Mouse (Mus musculus) midbrain, embryonic 14.5 days (tissue): Measurements from ENCODE around the gene Olfr432. TPM values are rescaled to one million over a fixed set of nuclear protein-coding genes. Genes with fewer than 3 reads are reported as not detected.
"Not testable (repeated sequence)": the region's sequence is repeated elsewhere in the genome, so short reads cannot be mapped to it uniquely, and the experiment has no call there.

Experiments used
- ATAC-seq: fragments of 200-750 bp; cut with Nextera tagmentation; 2 replicates; pipeline ENCODE4 v1.8.0; 2017; ENCODE audit warnings: moderate number of reproducible peaks, moderate library complexity; ENCODE audit not compliant: low FRiP score, low TSS enrichment
- DNase-seq: peaks from one replicate; pipeline ENCODE4 v3.0.0-alpha.2; 2015
- H3K27ac ChIP-seq: fragments of 300-500 bp; sonication (generic); replicated peaks from 2 replicates; pipeline ENCODE4 v1.5.1; 2014; ENCODE audit warnings: mild to moderate bottlenecking, low read depth, low read length, moderate library complexity
- H3K27me3 ChIP-seq: fragments of 300-500 bp; sonication (generic); 2 replicates; pipeline ENCODE4 v1.6.1; 2014; ENCODE audit warnings: low read length, control low read depth, mixed read lengths; ENCODE audit not compliant: control insufficient read depth, insufficient read depth
- H3K36me3 ChIP-seq: fragments of 300-500 bp; sonication (generic); 2 replicates; pipeline ENCODE4 v1.6.1; 2014; ENCODE audit warnings: low read length, control low read depth; ENCODE audit not compliant: control insufficient read depth, insufficient read depth
- H3K4me1 ChIP-seq: fragments of 300-500 bp; sonication (generic); 2 replicates; pipeline ENCODE4 v1.6.1; 2014; ENCODE audit warnings: mild to moderate bottlenecking, antibody characterized with exemption, low read length, control low read depth; ENCODE audit not compliant: control insufficient read depth, insufficient read depth
- H3K4me2 ChIP-seq: fragments of 300-500 bp; sonication (generic); 2 replicates; pipeline ENCODE4 v1.6.1; 2014; ENCODE audit warnings: mild to moderate bottlenecking, low read length, moderate library complexity
- H3K4me3 ChIP-seq: fragments of 300-500 bp; sonication (generic); replicated peaks from 2 replicates; pipeline ENCODE4 v1.5.1; 2014; ENCODE audit warnings: low read depth, low read length
- H3K9ac ChIP-seq: fragments of 300-500 bp; sonication (generic); replicated peaks from 2 replicates; pipeline ENCODE4 v1.6.1; 2014; ENCODE audit warnings: mild to moderate bottlenecking, low read length, moderate library complexity
- H3K9me3 ChIP-seq: fragments of 300-500 bp; sonication (generic); 2 replicates; pipeline ENCODE4 v1.6.1; 2016; ENCODE audit warnings: low read length, control low read depth, mixed read lengths; ENCODE audit not compliant: control insufficient read depth
- WGBS: fragments of 180-500 bp; shearing (Covaris S2); extraction: QIAGEN DNeasy Blood & Tissue Kit; methylation state at CpG from one replicate; pipeline ENCODE4 v1.1.7; 2014; 5-methylcytosine and 5-hydroxymethylcytosine counted together
- polyA plus RNA-seq: library from polyadenylated mRNA; unstranded; fragments of >200 nt; fragmentation: Nextera tagmentation; extraction: Ambion mirVana; gene quantifications from 2 replicates; pipeline ENCODE4 v1.2.1, GENCODE M21; 2014

Olfr432 gene
- polyA plus RNA-seq, 1 experiment from 2014 or later = not detected

- H3K27me3 ChIP-seq = no peaks in the 10 kb centered on the region
- WGBS = 77% methylated on average over 2 of the region's 2 CpGs
- no peak for DNase-seq
- no peak overlapping the region for H3K4me3 ChIP-seq
- H3K9me3 ChIP-seq = no peaks in the 10 kb centered on the region
- H3K36me3 ChIP-seq = no peaks in the 10 kb centered on the region
- H3K4me2 ChIP-seq = no peak overlapping the region
- H3K27ac ChIP-seq = no peak overlapping the region
- no peaks in the 10 kb centered on the region for H3K4me1 ChIP-seq
- ATAC-seq = no peak
- H3K9ac ChIP-seq = no peak overlapping the region
Observed at GRCm38 (mm10) chr1:174044431-174044830, 4.6 kb upstream of the Olfr432 start.

- not testable (repeated sequence) for H3K9me3 ChIP-seq, H3K27me3 ChIP-seq, DNase-seq, H3K4me3 ChIP-seq, H3K4me1 ChIP-seq, H3K36me3 ChIP-seq, H3K27ac ChIP-seq, H3K9ac ChIP-seq, H3K4me2 ChIP-seq, ATAC-seq
- 86% methylated on average over 6 of the region's 6 CpGs for WGBS
Observed at GRCm38 (mm10) chr1:174048227-174048626, 778 bp upstream of the Olfr432 start.

- ATAC-seq, H3K4me1 ChIP-seq, H3K9ac ChIP-seq, H3K36me3 ChIP-seq, H3K27me3 ChIP-seq, H3K4me3 ChIP-seq, H3K27ac ChIP-seq, H3K9me3 ChIP-seq, H3K4me2 ChIP-seq, DNase-seq: not testable (repeated sequence)
- WGBS = 88% methylated on average over 4 of the region's 4 CpGs
Observed at GRCm38 (mm10) chr1:174049357-174049756, 352 bp downstream of the Olfr432 start.

- Histone ChIP-seq H3K4me2 (no peak overlapping the region), H3K4me1 (no peaks in the 10 kb centered on the region), H3K36me3 (no peaks in the 10 kb centered on the region), H3K27ac (no peak overlapping the region), H3K27me3 (no peaks in the 10 kb centered on the region), H3K9me3 (no peaks in the 10 kb centered on the region), H3K4me3 (no peak overlapping the region), H3K9ac (no peak overlapping the region)
- ATAC-seq = no peak
- 86% methylated on average over 4 of the region's 4 CpGs for WGBS
- DNase-seq = no peak
Observed at GRCm38 (mm10) chr1:174050532-174050931, 1.5 kb downstream of the Olfr432 start.

GRCm38 (mm10) chr1:174051515-174051914, 2.5 kb downstream of the Olfr432 start:
- Histone ChIP-seq H3K9me3 (no peaks in the 10 kb centered on the region), H3K4me2 (no peak overlapping the region), H3K36me3 (no peaks in the 10 kb centered on the region), H3K27me3 (no peaks in the 10 kb centered on the region), H3K27ac (no peak overlapping the region), H3K4me1 (no peaks in the 10 kb centered on the region), H3K9ac (no peak overlapping the region), H3K4me3 (no peak overlapping the region)
- no peak for ATAC-seq
- 92% methylated on average over 4 of the region's 4 CpGs for WGBS
- no peak for DNase-seq

- no peaks in the 10 kb centered on the region for H3K27me3 ChIP-seq
- H3K4me2 ChIP-seq = no peak overlapping the region
- no peak overlapping the region for H3K27ac ChIP-seq
- no peaks in the 10 kb centered on the region for H3K36me3 ChIP-seq
- DNase-seq (no peak), ATAC-seq (no peak)
- H3K4me1 ChIP-seq = no peaks in the 10 kb centered on the region
- 85% methylated on average over 5 of the region's 5 CpGs for WGBS
- no peaks in the 10 kb centered on the region for H3K9me3 ChIP-seq
- H3K4me3 ChIP-seq = no peak overlapping the region
- no peak overlapping the region for H3K9ac ChIP-seq
Observed at GRCm38 (mm10) chr1:174051931-174052536, 3.0 kb downstream of the Olfr432 start.

GRCm38 (mm10) chr1:174052981-174053380, 4.0 kb downstream of the Olfr432 start:
- H3K4me3 ChIP-seq = no peak overlapping the region
- H3K36me3 ChIP-seq = no peaks in the 10 kb centered on the region
- no peaks in the 10 kb centered on the region for H3K27me3 ChIP-seq
- H3K4me2 ChIP-seq = no peak overlapping the region
- peak; percentile 1 for DNase-seq
- H3K9me3 ChIP-seq = no peaks in the 10 kb centered on the region
- no peak for ATAC-seq
- no peaks in the 10 kb centered on the region for H3K4me1 ChIP-seq
- H3K9ac ChIP-seq = no peak overlapping the region
- H3K27ac ChIP-seq = no peak overlapping the region
- 83% methylated on average over 3 of the region's 3 CpGs for WGBS

- Histone ChIP-seq H3K27me3 (no peaks in the 10 kb centered on the region), H3K9me3 (no peaks in the 10 kb centered on the region), H3K4me1 (no peaks in the 10 kb centered on the region), H3K27ac (no peak overlapping the region), H3K4me3 (no peak overlapping the region), H3K36me3 (no peaks in the 10 kb centered on the region), H3K9ac (no peak overlapping the region), H3K4me2 (no peak overlapping the region)
- WGBS = 75% methylated on average over 2 of the region's 2 CpGs
- ATAC-seq (no peak), DNase-seq (no peak)
Observed at GRCm38 (mm10) chr1:174055248-174055647, 6.2 kb downstream of the Olfr432 start.

- no peaks in the 10 kb centered on the region for H3K9me3 ChIP-seq
- H3K9ac ChIP-seq = no peak within 1 kb of the TSS
- ATAC-seq = no peak
- H3K27ac ChIP-seq = no peak within 1 kb of the TSS
- no peaks in the 10 kb centered on the region for H3K36me3 ChIP-seq
- WGBS = 86% methylated on average over 3 of the region's 3 CpGs
- no peak for DNase-seq
- H3K27me3 ChIP-seq = no peaks in the 10 kb centered on the region
- no peak within 1 kb of the TSS for H3K4me3 ChIP-seq
- no peak within 1 kb of the TSS for H3K4me2 ChIP-seq
- H3K4me1 ChIP-seq = no peaks in the 10 kb centered on the region
Observed at GRCm38 (mm10) chr1:174066305-174066704, 17.3 kb downstream of the Olfr432 start, which contains the start of gene Olfr430. TSS of gene Olfr430 (plus strand) at chr1:174066605.
